Mouse (Mus musculus) c-Kit-positive CD71-positive TER-119-positive erythroid progenitor cells, embryonic 14.5 days (primary cell): ENCODE measurements around the gene Grin2c.

ENCODE experiments used
- DNase-seq: peaks from one replicate; pipeline ENCODE4 v3.0.0-alpha.2; 2013; ENCODE audit warnings: low spot score

Gene Grin2c

DNA sequence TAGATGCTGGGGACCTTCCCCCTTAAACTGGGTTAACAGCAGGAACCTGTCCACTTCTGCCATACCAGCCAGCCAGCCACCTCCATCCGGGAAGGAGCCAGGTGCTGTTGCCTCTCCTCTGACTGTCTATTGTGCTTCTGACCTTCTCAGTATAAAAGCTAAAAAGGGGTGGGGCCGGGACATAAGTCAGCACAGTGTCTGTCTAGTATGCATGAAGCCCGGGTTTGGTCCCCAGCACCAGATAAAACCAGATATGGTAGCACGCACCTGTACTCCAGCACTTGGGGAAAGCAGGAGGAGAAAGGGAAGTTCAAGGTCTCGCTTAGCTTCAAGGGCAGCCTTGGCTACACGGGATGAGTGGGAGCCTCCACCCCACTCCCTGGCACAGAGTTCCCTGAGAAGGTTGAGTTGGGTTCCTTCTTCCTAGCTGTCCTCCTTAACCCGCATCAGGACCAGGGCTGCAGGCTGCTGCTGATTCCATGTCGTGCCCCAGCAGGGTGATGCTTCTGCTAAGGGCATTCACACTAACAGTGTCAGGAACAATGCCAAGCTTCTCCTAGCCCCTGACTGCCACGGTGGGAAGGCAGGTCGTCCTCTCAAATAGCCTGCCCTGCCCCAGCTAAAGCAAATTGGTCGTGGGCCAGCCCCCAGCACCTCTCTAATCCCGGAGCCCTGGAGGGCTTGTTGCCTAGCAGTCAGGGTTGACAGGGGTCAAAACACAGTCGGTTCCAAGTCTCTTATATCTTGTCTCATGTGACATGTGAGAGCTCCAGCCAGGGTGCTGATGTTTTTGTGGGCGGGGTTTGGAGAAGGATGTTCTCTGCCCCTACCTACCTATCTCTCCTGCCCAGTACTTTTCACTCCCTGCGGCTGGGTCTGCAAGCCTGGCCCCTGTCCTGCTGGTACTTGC is 37.8 kb downstream of the Grin2c start:
- no peak for DNase-seq

DNA sequence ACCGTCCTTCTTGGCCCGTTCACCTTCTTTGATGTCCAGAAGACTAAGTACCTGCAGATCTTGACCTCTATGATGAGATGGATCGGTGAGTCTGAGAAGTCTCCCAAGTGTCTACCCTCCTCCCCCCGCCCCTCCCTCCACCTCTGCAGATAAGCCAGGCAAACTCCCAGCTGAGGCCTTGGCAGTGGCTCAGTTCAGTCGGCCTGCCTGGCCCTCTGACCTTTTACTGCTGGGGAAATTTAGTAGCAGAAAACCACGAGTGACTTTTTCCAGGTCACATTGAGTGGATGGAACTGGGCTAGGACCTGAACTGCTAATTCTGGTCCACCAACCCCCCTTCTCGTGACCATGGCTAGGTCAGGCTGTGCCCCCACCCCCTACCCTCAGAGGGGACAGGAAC is 38.6 kb downstream of the Grin2c start:
- no peak for DNase-seq

DNA sequence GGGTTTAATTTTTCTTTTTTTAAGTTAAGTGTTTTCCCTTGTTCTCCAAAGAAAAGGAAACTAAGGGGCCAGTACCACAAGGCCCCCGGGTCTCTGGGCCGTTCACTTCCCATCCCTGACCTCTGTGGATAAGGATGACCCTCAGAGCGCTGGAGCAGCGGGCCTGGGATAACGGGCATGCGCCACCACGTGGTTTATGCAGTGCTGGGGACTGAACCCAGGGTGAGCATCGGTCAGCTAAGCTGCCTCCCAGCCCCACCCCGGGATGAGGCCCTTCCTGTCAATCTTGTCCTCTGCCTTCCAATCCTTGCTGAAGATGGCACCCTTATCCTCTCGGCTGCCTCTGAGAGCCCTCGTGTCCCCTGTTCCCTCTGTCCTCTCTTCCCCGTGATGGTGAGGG is 39.4 kb downstream of the Grin2c start:
- DNase-seq: no peak

DNA sequence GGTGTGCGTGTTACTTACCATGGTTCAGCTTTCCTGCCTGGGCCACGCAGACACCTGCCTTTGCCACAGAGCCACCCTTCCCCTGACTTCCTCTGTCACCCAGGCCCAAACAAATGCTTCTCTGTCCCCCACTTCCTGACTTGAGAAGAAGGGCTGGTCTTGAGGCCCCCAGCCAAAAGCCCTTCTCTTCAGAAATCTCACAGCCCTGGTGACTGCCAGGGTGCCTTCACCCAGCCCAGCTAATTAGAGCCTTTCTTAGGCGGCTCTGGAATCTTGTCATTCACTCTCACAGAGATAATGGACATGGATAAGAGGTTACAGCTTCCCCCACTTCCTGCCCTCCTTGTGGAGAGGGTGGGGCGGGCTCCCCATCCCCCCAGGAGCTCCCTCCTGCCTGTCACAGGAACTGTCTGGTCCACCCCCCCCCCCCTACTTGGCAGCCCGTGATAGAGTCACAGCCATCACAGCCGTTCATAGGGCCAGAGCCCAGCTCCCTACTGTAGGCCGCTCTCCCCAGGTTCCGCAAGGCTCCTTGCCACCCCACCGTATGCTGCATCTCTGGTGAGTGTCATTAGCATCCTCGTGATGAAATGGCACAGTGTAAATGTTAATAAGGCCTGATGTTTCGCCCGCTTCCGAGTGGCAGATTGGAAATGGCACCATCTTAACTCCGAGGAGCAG is 40.1 kb downstream of the Grin2c start:
- DNase-seq: no peak

DNA sequence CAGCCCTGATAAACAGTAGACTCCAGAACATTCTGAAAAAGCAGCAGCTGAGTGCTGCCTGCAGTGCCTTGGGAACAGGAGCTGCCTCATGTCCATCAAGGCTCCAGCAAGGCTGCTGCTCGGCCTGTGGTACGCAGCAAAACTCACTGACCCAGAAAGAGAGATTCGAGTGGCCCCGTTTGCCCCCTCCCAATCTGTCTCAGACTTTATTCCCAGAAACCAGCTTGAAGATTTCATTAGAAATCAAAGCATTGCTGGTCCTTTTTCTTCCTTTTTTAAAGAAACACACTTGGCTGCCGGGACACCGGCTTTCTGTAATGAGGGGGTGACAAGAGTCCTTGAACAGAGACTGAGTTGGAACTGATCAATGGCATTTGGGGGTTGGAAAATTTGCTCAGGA is 41.7 kb downstream of the Grin2c start:
- no peak for DNase-seq

DNA sequence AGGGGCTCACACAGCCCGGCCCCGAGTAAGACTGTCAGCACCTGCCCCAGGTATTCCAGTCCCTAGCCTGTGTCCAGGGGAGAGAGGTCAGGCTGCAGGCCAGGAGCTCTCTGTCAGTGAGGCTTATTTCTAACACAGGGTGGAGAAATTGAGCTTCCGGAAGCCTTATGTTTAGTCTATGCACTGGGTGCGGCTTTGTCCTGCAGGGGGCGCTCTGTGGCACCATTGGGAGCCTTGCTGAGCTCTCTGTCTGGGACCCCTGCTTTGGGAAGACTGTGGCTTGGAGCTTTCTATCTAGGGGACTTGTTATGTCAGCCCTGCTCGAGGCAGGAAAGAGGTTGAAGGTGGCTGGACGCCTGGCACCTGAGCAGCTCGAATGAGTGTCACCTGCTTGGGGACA is 42.2 kb downstream of the Grin2c start:
- DNase-seq: peak; percentile 40

DNA sequence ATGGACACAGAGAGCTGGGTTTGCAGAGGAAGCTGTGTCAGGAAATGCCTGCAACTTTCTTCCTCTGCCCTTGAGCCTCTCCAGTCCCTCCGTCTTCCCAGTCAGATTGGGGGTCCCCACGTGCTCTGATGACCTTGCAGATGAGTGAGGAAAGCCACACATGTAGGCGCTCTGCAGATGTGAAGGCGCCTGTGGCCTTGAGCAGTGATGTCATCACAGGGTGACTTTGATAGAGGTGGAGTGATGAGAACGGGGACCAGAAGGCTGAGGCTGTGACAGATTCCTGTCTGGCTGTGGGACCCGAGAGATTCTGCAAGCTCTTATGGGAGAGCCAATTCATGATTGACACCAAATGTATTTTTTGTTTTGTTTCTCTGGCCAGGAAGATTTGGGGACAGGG is 43.2 kb downstream of the Grin2c start:
- DNase-seq: no peak

DNA sequence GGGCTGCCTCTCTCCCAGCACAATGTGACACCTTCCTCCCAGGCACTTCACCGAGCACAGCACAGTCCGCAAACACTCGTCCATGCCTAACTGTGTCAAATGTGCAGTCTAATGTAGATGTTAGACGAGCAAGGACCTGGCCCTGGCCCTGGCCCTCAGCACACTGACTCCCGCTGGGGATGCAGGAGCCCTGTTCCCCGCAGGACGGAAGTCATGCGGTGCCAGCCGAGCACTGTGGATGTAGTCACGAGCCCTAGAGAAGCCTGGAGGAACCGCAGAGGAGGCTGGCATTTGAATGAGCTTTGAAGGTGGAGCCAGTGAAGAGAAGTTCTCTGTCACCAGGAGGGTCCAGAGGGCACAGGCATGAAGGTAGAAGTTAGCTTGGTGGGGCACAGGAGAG is 43.6 kb downstream of the Grin2c start:
- DNase-seq: no peak

DNA sequence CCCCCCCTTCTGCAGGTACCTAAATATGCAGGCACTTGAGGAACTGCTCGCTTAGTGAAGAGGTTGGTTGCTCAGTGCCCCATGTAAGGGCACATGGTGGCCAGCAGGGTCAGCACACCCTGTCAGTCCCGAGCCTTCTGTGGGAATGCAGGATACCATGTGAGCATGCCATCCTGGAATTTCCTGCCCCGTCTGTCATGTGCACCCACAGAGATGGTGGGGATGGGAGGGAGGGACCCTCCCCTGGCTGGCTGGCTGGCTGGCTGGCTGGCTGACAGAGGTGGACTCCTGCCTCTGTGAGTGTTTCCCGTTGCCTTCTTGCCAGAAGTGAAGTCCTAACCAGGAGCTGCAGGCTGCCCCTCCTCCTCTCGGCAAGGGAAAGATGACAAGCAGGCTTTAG is 44.5 kb downstream of the Grin2c start:
- DNase-seq: no peak

DNA sequence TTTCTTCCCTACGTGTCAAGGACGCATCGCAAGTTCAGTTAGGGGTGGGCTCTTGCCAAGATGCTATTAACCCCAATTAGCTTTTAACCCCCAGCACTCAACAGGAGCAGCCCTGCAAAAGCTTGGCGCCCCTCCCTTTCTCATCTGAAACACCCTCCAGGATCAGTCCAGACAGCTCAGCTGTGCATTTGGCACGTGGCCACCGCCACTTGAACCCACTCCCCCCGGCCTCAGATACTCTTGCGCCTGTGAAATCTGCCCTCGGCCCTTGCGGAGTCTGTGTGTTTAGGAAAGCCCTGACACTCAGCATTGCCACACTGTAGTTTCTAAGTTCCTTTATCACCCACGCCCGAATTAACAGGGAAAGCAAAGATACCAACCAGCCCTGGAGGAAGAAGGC is 45.0 kb downstream of the Grin2c start:
- DNase-seq: no peak

DNA sequence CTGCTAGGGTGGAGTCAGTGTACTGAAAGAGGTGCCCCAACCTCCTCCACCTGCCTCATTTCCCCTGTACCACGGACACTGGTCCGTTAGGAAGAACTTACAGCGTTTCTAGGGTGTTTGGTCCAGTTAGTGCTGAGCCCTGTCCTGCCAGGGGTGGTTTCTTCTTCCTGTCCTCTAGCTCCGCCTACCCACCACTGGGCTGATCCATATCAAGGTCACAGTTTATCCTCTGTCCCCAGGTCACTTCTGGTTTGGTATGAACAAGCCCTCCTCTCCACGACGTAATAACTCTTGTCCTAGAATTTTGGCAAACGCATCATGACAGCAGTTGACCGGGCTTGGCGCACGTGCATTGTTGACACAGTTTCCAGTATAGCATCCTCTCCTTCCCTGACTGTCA is 47.4 kb downstream of the Grin2c start:
- DNase-seq: no peak

DNA sequence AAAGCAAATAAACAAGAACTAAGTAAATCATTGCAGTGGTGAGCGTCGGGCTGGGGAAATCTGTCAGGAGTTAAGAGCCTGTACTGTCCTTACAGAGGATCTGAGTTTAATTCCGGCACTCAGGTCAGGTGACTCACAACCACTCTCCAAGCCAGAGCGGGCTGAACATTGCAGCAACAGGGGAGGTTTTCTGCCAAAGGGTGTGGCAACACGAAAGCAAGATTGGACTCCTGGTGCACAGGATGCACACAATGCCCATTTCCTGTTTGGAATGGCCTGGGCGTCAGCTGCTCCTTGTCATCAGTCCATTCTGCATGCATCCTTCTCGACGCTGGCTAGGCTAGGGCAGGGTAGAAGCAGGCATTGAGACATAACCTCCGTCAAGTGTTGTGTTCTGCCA is 47.8 kb downstream of the Grin2c start:
- no peak for DNase-seq

DNA sequence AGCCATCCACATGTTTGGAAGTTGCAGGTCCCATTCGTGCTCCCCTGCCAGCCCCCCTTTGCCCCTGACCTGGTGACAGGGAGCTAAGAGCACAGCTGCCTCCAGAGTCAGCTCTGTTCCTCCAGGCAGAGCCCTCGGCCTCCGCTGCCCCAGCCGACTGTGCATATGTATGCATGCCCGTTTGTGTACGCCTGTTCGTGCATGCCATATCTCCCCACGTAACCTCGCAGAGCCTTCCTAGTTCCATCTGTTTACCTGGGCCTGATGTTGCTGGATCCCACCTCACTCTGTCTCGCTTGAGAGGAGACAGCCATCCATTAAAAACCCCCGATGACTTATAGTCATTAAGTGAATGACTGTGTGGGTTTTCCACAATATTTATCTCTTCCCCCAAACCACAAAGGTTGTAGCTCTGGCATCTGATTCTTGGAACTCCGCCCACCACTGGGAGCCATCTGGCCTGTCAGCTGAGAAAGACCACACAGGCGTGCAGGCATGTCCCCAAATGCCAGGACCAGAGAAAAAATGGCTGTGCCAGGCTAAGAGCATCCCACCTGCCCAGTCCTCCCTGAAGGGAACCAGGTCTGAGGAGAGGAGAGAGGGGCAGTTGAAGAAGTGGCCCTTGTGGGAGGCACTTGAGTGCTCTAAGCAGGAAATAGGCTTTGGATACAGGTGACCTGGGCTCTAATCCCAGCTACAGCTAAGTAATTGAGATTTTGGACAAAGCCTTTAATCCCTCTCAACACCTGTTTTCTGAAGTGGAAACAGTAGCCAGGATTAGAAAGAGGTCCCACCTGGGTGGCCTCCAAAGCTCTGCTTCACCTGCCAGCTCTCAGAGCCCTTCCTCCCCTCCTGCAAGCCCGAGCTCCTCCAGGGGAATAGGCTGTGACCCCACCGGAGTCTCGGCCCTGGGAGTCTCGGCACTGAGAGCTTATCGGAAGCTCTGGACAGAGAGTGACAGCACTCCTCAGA is 49.3 kb downstream of the Grin2c start:
- no peak for DNase-seq

DNA sequence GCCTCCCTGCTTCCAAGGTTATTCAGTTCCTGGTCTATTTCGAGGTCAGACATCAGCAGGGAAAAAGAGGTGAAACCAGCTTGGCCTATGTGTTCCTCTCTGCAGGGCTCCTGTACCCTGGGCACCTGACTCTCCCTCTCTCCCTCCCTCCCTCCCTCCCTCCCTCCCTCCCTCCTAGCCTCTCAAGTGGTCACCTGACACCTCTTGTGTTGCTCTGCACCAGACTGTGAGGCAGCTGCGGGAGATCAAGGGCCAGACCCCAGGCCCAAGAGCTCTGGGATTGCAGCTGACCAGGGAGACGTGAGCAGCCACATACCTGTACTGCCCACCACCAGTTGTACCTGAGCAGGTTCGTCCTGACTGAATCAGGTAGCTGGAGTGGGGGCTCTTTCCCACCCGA is 51.9 kb downstream of the Grin2c start:
- DNase-seq: no peak

DNA sequence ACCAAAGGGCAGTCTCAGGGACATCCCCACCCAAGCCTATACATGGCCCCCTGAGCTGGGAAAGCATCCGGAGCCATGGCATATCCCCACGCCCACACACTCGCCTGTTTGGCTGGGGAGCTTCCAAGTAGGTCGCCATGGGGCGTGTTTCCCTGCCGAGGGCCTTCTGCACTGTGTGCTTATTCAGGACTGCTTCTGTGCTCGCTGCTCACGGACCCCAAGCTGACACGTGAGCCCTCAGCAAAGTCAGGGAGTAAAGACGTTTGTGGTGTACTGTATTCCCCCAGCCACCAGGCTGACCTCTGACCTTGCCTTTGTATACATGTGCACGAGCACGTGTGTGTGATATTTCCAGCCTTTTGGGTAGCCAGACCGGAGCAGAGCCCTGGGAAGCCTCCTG is 54.9 kb downstream of the Grin2c start:
- DNase-seq: no peak

DNA sequence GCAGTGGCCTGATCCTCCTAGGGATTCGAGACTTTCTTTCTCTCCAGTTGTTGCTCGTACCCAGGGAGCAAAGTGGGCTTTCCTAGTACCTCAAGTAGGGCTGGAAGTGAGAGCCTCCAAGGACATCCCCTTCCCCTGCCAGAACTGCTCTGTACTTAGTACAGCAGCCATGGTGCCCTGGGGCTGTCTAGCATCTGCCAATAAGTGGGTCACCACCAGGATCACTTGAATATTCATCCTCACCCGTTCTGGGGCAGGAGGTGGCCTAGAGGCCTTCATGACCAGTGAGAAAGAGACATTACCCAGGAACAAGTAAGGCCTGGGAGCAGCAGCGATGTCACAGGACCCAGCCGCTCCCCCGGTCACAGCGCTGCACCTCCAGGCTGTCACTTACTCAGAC is 57.1 kb downstream of the Grin2c start:
- no peak for DNase-seq

DNA sequence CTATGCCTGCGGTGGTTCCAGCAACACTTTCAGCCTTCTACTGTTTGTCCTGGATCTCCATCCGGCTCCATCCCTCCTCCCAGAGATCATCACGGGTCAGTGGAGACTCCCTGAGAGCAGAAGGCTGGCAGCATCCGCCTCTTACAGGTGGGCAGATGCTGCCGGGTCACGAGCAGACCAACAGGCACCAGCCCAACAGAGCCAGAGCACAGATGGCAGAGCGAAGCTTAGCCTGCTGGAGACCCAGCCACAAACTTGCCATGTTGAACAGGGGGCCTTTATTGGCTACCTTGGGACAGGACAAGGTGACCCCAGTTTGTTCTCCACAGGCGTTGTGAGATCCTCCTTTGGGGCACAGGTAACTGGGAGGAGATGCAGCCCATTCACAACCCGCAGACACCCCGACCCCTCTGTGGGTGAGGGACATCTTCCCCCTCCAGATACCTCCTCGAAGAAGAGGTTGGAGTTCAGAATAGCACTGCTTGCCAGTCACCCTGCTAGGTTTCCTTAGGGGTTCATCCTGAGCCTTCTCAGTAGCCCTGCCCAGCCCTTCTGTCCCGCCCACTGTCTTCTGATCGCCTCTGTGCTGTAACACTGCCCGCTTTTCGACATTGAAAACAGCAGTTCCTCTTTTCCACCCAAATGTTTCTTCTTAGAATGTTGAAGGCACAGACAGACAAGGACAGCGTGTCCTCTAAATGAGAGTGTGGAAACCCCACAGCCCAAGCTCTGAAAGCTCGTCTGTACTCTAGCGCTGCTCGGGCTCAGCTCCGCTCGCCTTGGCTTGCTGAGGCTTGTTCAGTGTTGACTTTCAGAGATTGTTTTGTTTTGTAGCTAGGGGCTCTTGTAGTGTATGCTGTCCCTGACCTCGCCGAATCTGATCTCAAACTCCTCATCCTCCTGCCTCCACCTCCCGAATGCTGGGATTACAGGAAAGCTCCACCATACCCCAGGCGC is 58.0 kb downstream of the Grin2c start:
- DNase-seq: no peak

DNA sequence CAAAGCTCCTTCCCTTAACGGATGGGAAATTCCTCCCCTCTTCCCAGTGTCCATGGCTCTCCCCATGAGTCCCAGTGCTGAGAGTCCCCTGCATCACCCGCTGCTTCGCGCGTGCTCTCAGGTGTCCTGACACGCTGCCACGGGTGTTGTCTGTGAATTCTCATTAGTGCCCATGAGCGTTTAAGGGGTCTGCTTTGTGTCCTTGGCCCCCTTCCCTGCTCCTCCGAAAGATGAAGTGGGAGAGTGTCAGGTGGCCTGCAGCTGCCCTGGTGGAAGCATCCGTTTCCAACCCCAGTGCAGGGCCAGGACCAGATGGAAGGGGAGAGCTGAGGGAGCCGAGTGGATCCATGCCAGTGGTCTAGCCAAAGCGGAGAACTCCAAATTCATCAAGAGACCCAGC is 58.9 kb downstream of the Grin2c start:
- DNase-seq: no peak

DNA sequence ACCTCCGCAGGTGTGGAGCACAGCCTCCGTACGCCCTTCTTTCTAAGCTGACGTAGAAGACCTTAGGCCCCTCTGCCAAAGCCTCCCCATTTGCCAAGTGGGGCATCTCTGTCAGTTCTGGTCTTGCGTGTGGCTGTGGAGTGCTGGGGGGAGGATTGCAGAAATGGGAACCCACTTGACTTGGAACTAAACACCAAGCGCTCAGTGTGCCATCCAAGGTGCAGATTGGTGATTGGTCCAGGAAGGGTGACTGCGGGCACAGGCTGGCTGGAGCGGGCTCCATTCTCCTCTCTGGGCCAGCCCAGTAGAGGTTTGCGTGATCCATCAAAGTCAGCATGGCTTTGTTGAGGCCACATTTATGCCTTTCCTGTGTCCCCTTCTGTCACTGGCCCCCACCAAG is 64.3 kb downstream of the Grin2c start:
- no peak for DNase-seq

DNA sequence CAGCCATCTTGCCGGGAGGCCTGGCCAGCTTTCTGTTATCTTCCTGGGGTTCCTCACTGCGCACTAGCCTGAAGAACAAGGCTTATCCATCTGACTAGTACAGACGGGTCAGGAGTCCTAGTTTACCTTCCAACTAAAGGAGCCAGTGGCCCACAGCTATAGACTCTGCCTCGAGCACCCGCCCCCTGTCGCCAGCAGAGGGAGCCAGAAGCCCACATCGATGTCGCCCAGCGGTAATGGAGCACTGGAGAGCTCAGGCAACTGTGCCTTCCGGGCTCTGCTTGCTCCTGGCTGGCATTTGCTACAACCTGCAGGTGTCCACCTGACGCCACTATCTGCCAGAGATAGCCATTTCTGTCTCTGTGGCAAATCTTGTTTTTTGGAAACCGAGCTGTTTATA is 64.7 kb downstream of the Grin2c start:
- DNase-seq: peak; percentile 48

DNA sequence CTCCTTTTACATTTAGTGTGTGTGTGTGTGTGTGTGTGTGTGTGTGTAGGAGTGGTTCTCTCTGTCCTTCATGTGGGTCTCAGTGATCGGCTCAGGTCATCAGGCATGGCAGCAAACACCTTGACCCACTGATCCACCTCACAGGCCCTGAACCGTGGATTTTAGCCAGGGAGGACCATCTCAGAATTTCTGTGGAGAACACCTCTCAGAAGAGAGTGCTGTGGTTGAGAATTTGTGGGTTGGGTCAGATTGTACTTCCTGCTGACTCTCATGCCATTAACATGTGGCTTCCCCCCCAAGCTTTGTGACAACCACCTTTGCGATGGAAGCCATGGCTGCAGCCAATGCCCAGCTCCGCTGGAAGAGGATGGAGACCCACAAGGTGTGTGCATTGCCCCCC is 66.5 kb downstream of the Grin2c start:
- no peak for DNase-seq
